Mouse (Mus musculus): Measurements from ENCODE around the gene Tenm3.

DNA sequence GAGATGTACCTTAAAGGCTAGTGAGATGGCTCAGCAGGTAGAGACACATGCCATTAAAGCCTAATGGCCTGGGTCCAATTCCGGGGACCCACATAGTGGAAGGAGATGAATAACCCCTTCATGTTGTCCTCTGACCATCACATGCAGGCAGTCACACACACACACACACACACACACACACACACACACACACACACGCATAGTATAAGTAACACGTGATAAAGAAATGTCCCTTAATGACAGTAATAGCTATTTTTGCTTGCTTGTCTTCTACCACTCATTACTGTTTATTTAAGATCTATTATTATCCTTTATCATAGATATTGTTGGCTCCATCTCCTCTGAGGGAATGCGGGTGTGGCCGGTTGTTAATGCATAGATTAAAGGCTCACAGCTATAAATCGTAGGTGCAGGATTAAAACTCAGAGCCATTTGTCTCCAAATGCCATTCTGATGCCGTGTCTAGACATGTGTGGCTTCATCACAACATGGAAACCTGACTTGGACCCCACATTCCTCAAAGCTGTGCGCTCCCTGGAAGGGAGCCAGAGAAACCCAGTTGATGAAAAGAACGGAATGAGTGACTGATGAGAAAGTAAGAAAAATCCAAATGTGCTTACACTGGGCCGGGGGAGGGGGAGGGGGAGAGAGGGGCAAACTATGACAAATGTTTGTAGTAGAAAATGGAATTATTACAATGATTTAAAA, 239.4 kb downstream of the Tenm3 start:
- TF ChIP-seq CTCF (IDR thresholded peaks at IDR 0.05; ENCODE audit: control insufficient read depth, insufficient read depth, insufficient read length), result no peak
- no peak for TF ChIP-seq CEBPB (IDR thresholded peaks at IDR 0.05; ENCODE audit: low read depth)
- TF ChIP-seq MYOG (IDR thresholded peaks at IDR 0.05; ENCODE audit: control insufficient read depth, extremely low read depth, insufficient read length), result no peak
- TF ChIP-seq MAX (IDR thresholded peaks at IDR 0.05), result no peak
